Mouse (Mus musculus): ENCODE results near the gene Apbb2. TPM values are rescaled to one million over a fixed set of nuclear protein-coding genes. Genes with fewer than 3 reads are reported as not detected.
A peak's percentile ranks its signal among the peaks of the same experiment; 100 is the strongest.

Apbb2 gene
- polyA plus RNA-seq, 1 experiment, result 0.34 TPM

DNA sequence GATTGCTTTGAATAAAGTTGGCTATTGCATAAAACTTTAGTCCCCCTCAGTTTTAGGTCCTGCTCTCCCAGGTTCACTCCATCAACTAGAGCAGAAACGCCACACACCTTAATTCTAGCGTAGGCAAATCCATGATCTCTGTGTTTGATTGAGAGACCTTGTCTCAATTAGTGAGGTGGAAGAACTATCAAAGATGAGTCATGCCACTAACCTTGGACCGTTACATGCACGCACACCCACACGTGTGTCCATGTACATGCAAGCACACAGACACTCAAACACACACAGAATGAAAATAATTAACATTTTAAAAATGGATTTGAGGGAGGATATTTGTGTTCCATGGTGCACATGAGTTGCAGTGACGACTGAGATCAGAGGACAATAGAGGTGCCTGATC is 51.2 kb downstream of the Apbb2 start:
- Histone ChIP-seq H3K4me3 (replicated peaks) (no peak overlapping the region), H3K36me3 (replicated peaks; ENCODE audit: low read length) (no peaks in the 10 kb centered on the region), H3K27me3 (replicated peaks) (peaks cover 11% of the 10 kb centered on the region), H3K4me1 (no peaks in the 10 kb centered on the region), H3K9me3 (0 out of 2 replicates have a peak, but pooled peaks cover 3% of the 10 kb centered on the region)
- TF ChIP-seq GATA1 (IDR thresholded peaks at IDR 0.05; ENCODE audit: borderline replicate concordance, low read length), result no peak
- no peak for TF ChIP-seq FLI1 (IDR thresholded peaks at IDR 0.05; ENCODE audit: low read length)

DNA sequence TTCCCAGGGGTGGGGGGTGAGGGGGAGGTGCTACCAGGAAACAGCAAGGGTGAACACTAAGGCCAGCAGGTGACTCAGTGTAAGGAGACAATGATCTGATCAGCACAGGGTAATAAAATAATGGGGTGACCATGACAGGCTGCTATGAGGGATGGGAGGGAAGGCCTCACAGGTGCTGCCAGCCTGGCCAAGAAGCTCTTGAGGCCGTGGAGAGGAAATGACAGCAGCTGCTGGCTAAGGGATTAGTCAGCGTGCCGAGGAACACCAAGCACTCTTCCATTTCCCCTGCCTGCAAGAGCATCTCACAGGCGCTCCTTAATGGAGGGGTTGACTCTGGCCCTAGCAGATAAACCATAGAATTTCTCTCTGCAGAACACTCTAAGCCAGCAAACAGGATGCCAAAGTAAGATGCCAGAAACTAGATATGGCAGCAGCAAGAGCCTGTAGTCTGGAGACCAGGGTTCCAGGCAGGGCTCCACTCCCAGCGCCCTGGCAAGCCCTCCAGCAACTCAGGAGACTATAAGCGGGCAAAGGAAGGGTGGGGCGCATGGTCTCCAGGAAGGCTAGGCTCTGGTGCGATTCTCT is 58.9 kb downstream of the Apbb2 start:
- TF ChIP-seq GATA1 (IDR thresholded peaks at IDR 0.05; ENCODE audit: borderline replicate concordance, low read length), result no peak
- TF ChIP-seq FLI1 (IDR thresholded peaks at IDR 0.05; ENCODE audit: low read length), result no peak
- H3K4me1 ChIP-seq, result no peaks in the 10 kb centered on the region
- H3K9me3 ChIP-seq, result peaks cover 26% of the 10 kb centered on the region
- no peaks in the 10 kb centered on the region for H3K27me3 ChIP-seq (replicated peaks)
- no peak overlapping the region for H3K4me3 ChIP-seq (replicated peaks)
- H3K36me3 ChIP-seq (replicated peaks; ENCODE audit: low read length), result no peaks in the 10 kb centered on the region

DNA sequence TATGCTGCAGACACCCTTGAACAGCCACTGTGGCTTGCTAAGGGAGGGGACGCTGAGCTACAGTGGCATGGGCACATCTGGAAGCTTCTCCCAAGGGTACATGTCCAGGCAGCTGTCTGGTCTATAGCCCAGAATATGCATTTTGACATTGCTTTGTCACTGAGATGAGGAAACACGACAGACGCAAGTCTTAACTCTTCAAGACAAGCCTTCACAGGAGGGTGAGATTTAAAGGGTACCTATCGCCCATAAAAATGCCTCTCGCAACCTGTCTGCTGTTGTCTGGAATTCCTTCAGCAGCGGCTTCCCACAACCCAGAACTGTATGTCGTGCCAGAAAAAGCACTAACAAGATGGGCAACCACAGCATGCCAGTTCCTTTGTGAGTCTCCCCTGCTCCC is 60.5 kb downstream of the Apbb2 start:
- peaks cover 30% of the 10 kb centered on the region for H3K9me3 ChIP-seq
- H3K36me3 ChIP-seq (replicated peaks; ENCODE audit: low read length), result no peaks in the 10 kb centered on the region
- TF ChIP-seq FLI1 (IDR thresholded peaks at IDR 0.05; ENCODE audit: low read length) (no peak), GATA1 (IDR thresholded peaks at IDR 0.05; ENCODE audit: borderline replicate concordance, low read length) (no peak)
- H3K4me3 ChIP-seq (replicated peaks), result no peak overlapping the region
- no peaks in the 10 kb centered on the region for H3K27me3 ChIP-seq (replicated peaks)
- H3K4me1 ChIP-seq, result no peaks in the 10 kb centered on the region

DNA sequence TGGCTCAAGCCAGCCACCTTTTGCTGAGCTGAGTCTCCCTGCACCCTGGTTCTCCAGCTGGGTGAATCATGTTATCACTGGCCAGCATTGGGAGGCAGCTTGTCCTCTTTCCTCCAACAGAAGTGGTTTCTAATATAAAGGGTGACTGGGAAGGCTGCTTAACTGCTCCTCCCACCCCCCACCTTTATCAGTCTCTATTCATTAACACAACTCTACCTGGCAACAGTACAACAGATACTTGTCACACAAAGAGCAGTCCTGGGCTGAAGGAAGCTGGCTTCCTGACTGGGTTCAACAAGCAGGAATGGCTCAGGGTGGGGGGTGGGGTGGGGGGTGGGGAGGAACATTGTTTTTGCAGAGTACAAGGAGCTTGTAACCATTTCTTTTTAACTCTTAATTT is 64.7 kb downstream of the Apbb2 start:
- Histone ChIP-seq H3K4me1 (no peaks in the 10 kb centered on the region), H3K27me3 (replicated peaks) (no peaks in the 10 kb centered on the region), H3K4me3 (replicated peaks) (no peak overlapping the region), H3K36me3 (replicated peaks; ENCODE audit: low read length) (no peaks in the 10 kb centered on the region), H3K9me3 (peaks cover 39% of the 10 kb centered on the region)
- TF ChIP-seq FLI1 (IDR thresholded peaks at IDR 0.05; ENCODE audit: low read length) (no peak), GATA1 (IDR thresholded peaks at IDR 0.05; ENCODE audit: borderline replicate concordance, low read length) (no peak)

DNA sequence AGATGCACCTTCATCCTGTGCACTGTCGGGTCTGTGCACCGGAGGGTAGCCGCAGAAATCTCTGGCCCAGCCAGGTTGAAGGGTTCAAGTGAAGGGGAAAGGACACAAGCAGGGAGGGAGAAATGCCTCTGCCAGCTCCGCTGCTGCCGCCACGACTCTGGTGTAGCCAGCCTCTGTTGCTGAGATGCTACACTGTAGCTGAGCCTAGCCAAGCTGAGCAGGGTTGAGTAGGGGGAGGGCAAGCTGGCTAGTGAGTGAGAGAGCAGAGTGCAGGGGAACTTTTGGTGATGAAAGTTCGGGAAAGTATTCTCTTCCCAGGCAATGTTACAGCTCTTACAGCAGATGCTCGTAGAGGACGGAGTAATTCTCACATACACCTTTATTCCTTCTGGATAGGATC is 66.3 kb downstream of the Apbb2 start:
- Histone ChIP-seq H3K36me3 (replicated peaks; ENCODE audit: low read length) (no peaks in the 10 kb centered on the region), H3K27me3 (replicated peaks) (no peaks in the 10 kb centered on the region), H3K4me1 (no peaks in the 10 kb centered on the region), H3K4me3 (replicated peaks) (peak overlapping the region; percentile 18), H3K9me3 (peaks cover 44% of the 10 kb centered on the region)
- no peak for TF ChIP-seq GATA1 (IDR thresholded peaks at IDR 0.05; ENCODE audit: borderline replicate concordance, low read length)
- no peak for TF ChIP-seq FLI1 (IDR thresholded peaks at IDR 0.05; ENCODE audit: low read length)

DNA sequence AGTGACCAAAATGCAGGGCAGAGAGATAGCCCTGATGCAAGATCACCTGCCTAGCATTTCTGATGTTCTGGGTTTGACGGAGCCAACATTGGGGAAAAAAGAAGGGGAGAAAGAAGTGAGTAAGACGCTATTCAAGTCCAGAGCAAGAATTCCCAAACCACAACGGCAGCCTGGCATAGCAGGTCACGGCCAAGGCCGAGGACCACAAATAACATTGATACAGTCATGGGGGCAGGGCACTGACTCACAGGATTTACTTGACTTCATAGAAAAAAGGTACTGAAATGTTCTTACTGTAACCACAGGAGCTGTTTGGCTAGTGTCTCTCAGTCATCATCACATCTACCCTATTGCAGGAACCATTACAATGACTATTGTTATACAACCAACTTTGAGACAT is 68.3 kb downstream of the Apbb2 start:
- H3K27me3 ChIP-seq (replicated peaks), result no peaks in the 10 kb centered on the region
- no peak overlapping the region for H3K4me3 ChIP-seq (replicated peaks)
- no peaks in the 10 kb centered on the region for H3K4me1 ChIP-seq
- no peaks in the 10 kb centered on the region for H3K36me3 ChIP-seq (replicated peaks; ENCODE audit: low read length)
- TF ChIP-seq FLI1 (IDR thresholded peaks at IDR 0.05; ENCODE audit: low read length) (no peak), GATA1 (IDR thresholded peaks at IDR 0.05; ENCODE audit: borderline replicate concordance, low read length) (no peak)
- H3K9me3 ChIP-seq, result peaks cover 41% of the 10 kb centered on the region

DNA sequence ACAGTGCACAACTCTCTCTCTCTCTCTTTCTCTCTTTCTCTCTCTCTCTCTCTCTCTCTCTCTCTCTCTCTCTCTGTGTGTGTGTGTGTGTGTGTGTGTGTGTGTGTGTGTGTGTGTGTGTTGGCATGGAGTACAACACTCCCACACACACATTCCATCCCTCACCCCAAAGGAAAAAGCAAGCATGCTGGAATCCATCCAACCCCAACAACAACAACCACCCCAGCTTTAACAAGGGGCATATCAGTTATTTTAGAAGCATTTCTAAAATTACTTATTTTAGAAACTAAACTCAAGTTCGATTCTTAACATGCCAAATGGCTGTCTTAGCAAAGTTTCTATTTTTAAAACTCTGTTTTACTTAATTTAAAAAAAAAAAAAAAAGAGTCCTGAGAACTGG is 68.9 kb downstream of the Apbb2 start:
- no peaks in the 10 kb centered on the region for H3K36me3 ChIP-seq (replicated peaks; ENCODE audit: low read length)
- TF ChIP-seq GATA1 (IDR thresholded peaks at IDR 0.05; ENCODE audit: borderline replicate concordance, low read length), result no peak
- TF ChIP-seq FLI1 (IDR thresholded peaks at IDR 0.05; ENCODE audit: low read length), result no peak
- H3K9me3 ChIP-seq, result peaks cover 37% of the 10 kb centered on the region
- no peaks in the 10 kb centered on the region for H3K4me1 ChIP-seq
- H3K4me3 ChIP-seq (replicated peaks), result no peak overlapping the region
- no peaks in the 10 kb centered on the region for H3K27me3 ChIP-seq (replicated peaks)

DNA sequence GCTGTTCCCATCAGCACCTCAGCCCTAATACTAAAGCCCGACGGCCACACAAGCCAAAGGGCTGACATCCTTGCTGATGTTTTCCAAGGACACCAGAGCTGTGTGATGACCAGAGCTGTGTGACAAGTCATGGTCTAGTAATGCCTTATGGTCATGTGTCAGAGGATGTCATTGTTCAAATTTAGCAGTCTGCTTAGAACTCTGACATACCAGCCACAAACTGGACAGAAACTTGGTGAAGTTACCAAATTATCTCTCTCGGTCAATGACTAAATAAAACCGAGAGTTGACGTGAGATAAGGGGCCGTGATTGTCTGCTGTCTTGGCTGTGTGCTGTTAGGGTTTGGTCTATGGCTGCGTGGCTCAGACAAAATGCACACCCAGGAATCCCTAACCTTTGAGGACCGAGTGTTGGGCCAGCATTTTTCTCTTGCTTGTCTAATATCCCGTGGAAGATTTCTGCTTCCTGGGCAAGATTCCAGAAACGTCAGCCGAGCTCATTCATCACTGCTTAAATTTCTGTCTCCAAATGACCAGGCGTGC is 71.5 kb downstream of the Apbb2 start:
- H3K27me3 ChIP-seq (replicated peaks), result no peaks in the 10 kb centered on the region
- H3K4me3 ChIP-seq (replicated peaks), result no peak overlapping the region
- no peak for TF ChIP-seq FLI1 (IDR thresholded peaks at IDR 0.05; ENCODE audit: low read length)
- TF ChIP-seq GATA1 (IDR thresholded peaks at IDR 0.05; ENCODE audit: borderline replicate concordance, low read length), result no peak
- H3K4me1 ChIP-seq, result no peaks in the 10 kb centered on the region
- H3K36me3 ChIP-seq (replicated peaks; ENCODE audit: low read length), result no peaks in the 10 kb centered on the region
- H3K9me3 ChIP-seq, result peaks cover 29% of the 10 kb centered on the region

DNA sequence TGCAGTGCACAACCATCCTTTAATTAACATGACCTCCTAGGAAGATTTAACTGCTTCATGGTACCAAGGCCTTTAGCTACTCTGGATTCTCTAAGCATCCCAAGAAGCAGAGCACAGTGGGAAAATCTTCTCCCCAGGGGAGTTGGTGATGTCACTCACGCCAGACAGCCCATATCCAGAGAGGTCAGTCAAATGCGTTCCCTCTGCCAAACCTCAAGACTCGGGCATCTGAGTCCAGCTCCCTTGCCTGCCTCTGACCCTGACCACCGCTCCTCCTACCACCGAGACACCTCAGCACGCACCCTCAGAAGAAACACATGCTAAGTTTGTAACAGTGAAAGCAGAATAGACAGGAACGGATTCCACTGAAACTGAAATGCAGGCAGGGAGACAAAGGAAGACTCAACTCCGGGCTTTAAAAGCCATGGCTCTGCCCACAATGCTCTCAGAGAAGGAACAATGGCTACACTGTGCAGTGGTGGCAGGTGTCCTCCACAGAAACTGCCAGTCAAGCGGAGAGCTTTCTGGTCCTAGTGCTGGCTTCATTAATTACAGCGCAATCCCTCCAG is 72.9 kb downstream of the Apbb2 start:
- Histone ChIP-seq H3K4me3 (replicated peaks) (no peak overlapping the region), H3K9me3 (peaks cover 26% of the 10 kb centered on the region), H3K36me3 (replicated peaks; ENCODE audit: low read length) (no peaks in the 10 kb centered on the region), H3K27me3 (replicated peaks) (no peaks in the 10 kb centered on the region), H3K4me1 (no peaks in the 10 kb centered on the region)
- TF ChIP-seq FLI1 (IDR thresholded peaks at IDR 0.05; ENCODE audit: low read length) (no peak), GATA1 (IDR thresholded peaks at IDR 0.05; ENCODE audit: borderline replicate concordance, low read length) (no peak)

DNA sequence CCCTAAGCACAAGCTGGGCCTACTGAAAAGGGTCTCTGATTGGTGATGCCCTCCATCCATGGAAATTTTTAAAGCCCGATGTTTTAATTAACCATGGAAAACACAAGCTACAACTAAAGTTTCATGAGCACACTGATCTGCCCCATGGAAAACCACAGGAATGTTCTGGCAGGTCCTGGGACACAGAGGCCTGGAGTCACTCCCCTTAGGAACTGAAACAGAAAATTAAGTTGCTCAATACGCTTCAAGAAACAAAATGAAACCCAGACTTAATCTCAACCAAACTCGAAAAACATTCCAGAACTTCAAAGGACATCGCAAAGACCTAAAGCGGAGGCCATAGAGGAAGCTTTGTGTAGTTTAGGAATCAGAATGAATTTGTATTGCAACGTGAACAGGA is 74.8 kb downstream of the Apbb2 start:
- no peaks in the 10 kb centered on the region for H3K36me3 ChIP-seq (replicated peaks; ENCODE audit: low read length)
- TF ChIP-seq FLI1 (IDR thresholded peaks at IDR 0.05; ENCODE audit: low read length), result no peak
- TF ChIP-seq GATA1 (IDR thresholded peaks at IDR 0.05; ENCODE audit: borderline replicate concordance, low read length), result no peak
- H3K4me3 ChIP-seq (replicated peaks), result no peak overlapping the region
- no peaks in the 10 kb centered on the region for H3K4me1 ChIP-seq
- no peaks in the 10 kb centered on the region for H3K27me3 ChIP-seq (replicated peaks)
- H3K9me3 ChIP-seq, result peaks cover 22% of the 10 kb centered on the region
